Mouse (Mus musculus): ENCODE measurements around the gene Astn2. TPM values are rescaled to one million over a fixed set of nuclear protein-coding genes. Genes with fewer than 3 reads are reported as not detected.

Astn2 gene
- polyA plus RNA-seq, 1 experiment from 2014 or later, result 0.08 TPM

- Histone ChIP-seq H3K9ac (ENCODE audit: low read length) (no peak overlapping the region), H3K4me2 (ENCODE audit: low read depth, low read length) (no peak overlapping the region), H3K9me3 (ENCODE audit: control insufficient read depth, low read length) (no peaks in the 10 kb centered on the region), H3K36me3 (ENCODE audit: control insufficient read depth, insufficient read depth, low read length) (no peaks in the 10 kb centered on the region), H3K27ac (ENCODE audit: low read length) (no peak overlapping the region), H3K4me1 (replicated peaks; ENCODE audit: control insufficient read depth, insufficient read depth, low read length) (no peaks in the 10 kb centered on the region), H3K27me3 (ENCODE audit: control insufficient read depth, insufficient read depth, low read depth, low read length) (no peaks in the 10 kb centered on the region), H3K4me3 (ENCODE audit: low read length) (no peak overlapping the region)
- no peak for ATAC-seq (ENCODE audit: low read depth)
- 70% methylated on average over 6 of the region's 6 CpGs for WGBS
Observed at GRCm38 (mm10) chr4:66271550-66272117, 132.8 kb downstream of the Astn2 start.

- no peak overlapping the region for H3K9ac ChIP-seq (ENCODE audit: low read length)
- no peak overlapping the region for H3K4me3 ChIP-seq (ENCODE audit: low read length)
- no peak overlapping the region for H3K4me2 ChIP-seq (ENCODE audit: low read depth, low read length)
- H3K4me1 ChIP-seq (replicated peaks; ENCODE audit: control insufficient read depth, insufficient read depth, low read length), result no peaks in the 10 kb centered on the region
- ATAC-seq (ENCODE audit: low read depth), result no peak
- no peaks in the 10 kb centered on the region for H3K36me3 ChIP-seq (ENCODE audit: control insufficient read depth, insufficient read depth, low read length)
- no peaks in the 10 kb centered on the region for H3K27me3 ChIP-seq (ENCODE audit: control insufficient read depth, insufficient read depth, low read depth, low read length)
- H3K27ac ChIP-seq (ENCODE audit: low read length), result no peak overlapping the region
- WGBS, result 69% methylated on average over 4 of the region's 4 CpGs
- no peaks in the 10 kb centered on the region for H3K9me3 ChIP-seq (ENCODE audit: control insufficient read depth, low read length)
Observed at GRCm38 (mm10) chr4:66264031-66264430, 140.4 kb downstream of the Astn2 start.

GRCm38 (mm10) chr4:66261276-66261675 is 143.1 kb downstream of the Astn2 start:
- ATAC-seq (ENCODE audit: low read depth), result no peak
- no peaks in the 10 kb centered on the region for H3K36me3 ChIP-seq (ENCODE audit: control insufficient read depth, insufficient read depth, low read length)
- WGBS, result 82% methylated on average over 3 of the region's 3 CpGs
- no peaks in the 10 kb centered on the region for H3K9me3 ChIP-seq (ENCODE audit: control insufficient read depth, low read length)
- H3K27ac ChIP-seq (ENCODE audit: low read length), result no peak overlapping the region
- no peak overlapping the region for H3K9ac ChIP-seq (ENCODE audit: low read length)
- no peaks in the 10 kb centered on the region for H3K4me1 ChIP-seq (replicated peaks; ENCODE audit: control insufficient read depth, insufficient read depth, low read length)
- H3K27me3 ChIP-seq (ENCODE audit: control insufficient read depth, insufficient read depth, low read depth, low read length), result no peaks in the 10 kb centered on the region
- H3K4me2 ChIP-seq (ENCODE audit: low read depth, low read length), result no peak overlapping the region
- H3K4me3 ChIP-seq (ENCODE audit: low read length), result no peak overlapping the region

GRCm38 (mm10) chr4:66258905-66259304 is 145.5 kb downstream of the Astn2 start:
- H3K9me3 ChIP-seq (ENCODE audit: control insufficient read depth, low read length), result no peaks in the 10 kb centered on the region
- no peak overlapping the region for H3K27ac ChIP-seq (ENCODE audit: low read length)
- 63% methylated on average over 2 of the region's 2 CpGs for WGBS
- no peak overlapping the region for H3K4me3 ChIP-seq (ENCODE audit: low read length)
- no peak overlapping the region for H3K4me2 ChIP-seq (ENCODE audit: low read depth, low read length)
- no peaks in the 10 kb centered on the region for H3K4me1 ChIP-seq (replicated peaks; ENCODE audit: control insufficient read depth, insufficient read depth, low read length)
- no peaks in the 10 kb centered on the region for H3K27me3 ChIP-seq (ENCODE audit: control insufficient read depth, insufficient read depth, low read depth, low read length)
- H3K36me3 ChIP-seq (ENCODE audit: control insufficient read depth, insufficient read depth, low read length), result no peaks in the 10 kb centered on the region
- ATAC-seq (ENCODE audit: low read depth), result no peak
- H3K9ac ChIP-seq (ENCODE audit: low read length), result no peak overlapping the region

GRCm38 (mm10) chr4:66254695-66255492 is 149.5 kb downstream of the Astn2 start:
- no peak for ATAC-seq (ENCODE audit: low read depth)

GRCm38 (mm10) chr4:66248521-66248920 is 155.9 kb downstream of the Astn2 start:
- H3K4me1 ChIP-seq (replicated peaks; ENCODE audit: control insufficient read depth, insufficient read depth, low read length), result no peaks in the 10 kb centered on the region
- H3K4me3 ChIP-seq (ENCODE audit: low read length), result no peak overlapping the region
- H3K27me3 ChIP-seq (ENCODE audit: control insufficient read depth, insufficient read depth, low read depth, low read length), result no peaks in the 10 kb centered on the region
- no peak overlapping the region for H3K9ac ChIP-seq (ENCODE audit: low read length)
- H3K36me3 ChIP-seq (ENCODE audit: control insufficient read depth, insufficient read depth, low read length), result no peaks in the 10 kb centered on the region
- no peak for ATAC-seq (ENCODE audit: low read depth)
- WGBS, result 40% methylated on average over 8 of the region's 8 CpGs
- H3K4me2 ChIP-seq (ENCODE audit: low read depth, low read length), result no peak overlapping the region
- H3K27ac ChIP-seq (ENCODE audit: low read length), result no peak overlapping the region
- H3K9me3 ChIP-seq (ENCODE audit: control insufficient read depth, low read length), result no peaks in the 10 kb centered on the region

More at GRCm38 (mm10) chr4:66254695-66255492, 149.5 kb downstream of the Astn2 start:
- Histone ChIP-seq H3K4me3 (ENCODE audit: low read length) (no peak overlapping the region), H3K9ac (ENCODE audit: low read length) (no peak overlapping the region), H3K36me3 (ENCODE audit: control insufficient read depth, insufficient read depth, low read length) (no peaks in the 10 kb centered on the region), H3K27me3 (ENCODE audit: control insufficient read depth, insufficient read depth, low read depth, low read length) (no peaks in the 10 kb centered on the region), H3K9me3 (ENCODE audit: control insufficient read depth, low read length) (no peaks in the 10 kb centered on the region), H3K27ac (ENCODE audit: low read length) (no peak overlapping the region), H3K4me2 (ENCODE audit: low read depth, low read length) (no peak overlapping the region), H3K4me1 (replicated peaks; ENCODE audit: control insufficient read depth, insufficient read depth, low read length) (no peaks in the 10 kb centered on the region)
- WGBS, result 79% methylated on average over 4 of the region's 4 CpGs

- no peaks in the 10 kb centered on the region; the same call in 1 of the 2 replicates for H3K9me3 ChIP-seq (ENCODE audit: control insufficient read depth, low read length)
- ATAC-seq (ENCODE audit: low read depth), result no peak
- H3K27me3 ChIP-seq (ENCODE audit: control insufficient read depth, insufficient read depth, low read depth, low read length), result no peaks in the 10 kb centered on the region
- H3K36me3 ChIP-seq (ENCODE audit: control insufficient read depth, insufficient read depth, low read length), result no peaks in the 10 kb centered on the region
- no peak overlapping the region for H3K4me3 ChIP-seq (ENCODE audit: low read length)
- H3K9ac ChIP-seq (ENCODE audit: low read length), result no peak overlapping the region
- H3K4me1 ChIP-seq (replicated peaks; ENCODE audit: control insufficient read depth, insufficient read depth, low read length), result no peaks in the 10 kb centered on the region
- H3K27ac ChIP-seq (ENCODE audit: low read length), result no peak overlapping the region
- H3K4me2 ChIP-seq (ENCODE audit: low read depth, low read length), result no peak overlapping the region
Observed at GRCm38 (mm10) chr4:66242683-66243082, 161.7 kb downstream of the Astn2 start.

- Histone ChIP-seq H3K36me3 (ENCODE audit: control insufficient read depth, insufficient read depth, low read length) (no peaks in the 10 kb centered on the region), H3K27me3 (ENCODE audit: control insufficient read depth, insufficient read depth, low read depth, low read length) (no peaks in the 10 kb centered on the region), H3K4me3 (ENCODE audit: low read length) (no peak overlapping the region), H3K9me3 (ENCODE audit: control insufficient read depth, low read length) (no peaks in the 10 kb centered on the region), H3K4me2 (ENCODE audit: low read depth, low read length) (no peak overlapping the region), H3K27ac (ENCODE audit: low read length) (no peak overlapping the region), H3K4me1 (replicated peaks; ENCODE audit: control insufficient read depth, insufficient read depth, low read length) (no peaks in the 10 kb centered on the region), H3K9ac (ENCODE audit: low read length) (no peak overlapping the region)
- WGBS, result 82% methylated on average over 3 of the region's 3 CpGs
- ATAC-seq (ENCODE audit: low read depth), result no peak
Observed at GRCm38 (mm10) chr4:66232799-66233198, 171.6 kb downstream of the Astn2 start.

GRCm38 (mm10) chr4:66232350-66232749 is 172.1 kb downstream of the Astn2 start:
- Histone ChIP-seq H3K27ac (ENCODE audit: low read length) (no peak overlapping the region), H3K36me3 (ENCODE audit: control insufficient read depth, insufficient read depth, low read length) (no peaks in the 10 kb centered on the region), H3K4me1 (replicated peaks; ENCODE audit: control insufficient read depth, insufficient read depth, low read length) (no peaks in the 10 kb centered on the region), H3K27me3 (ENCODE audit: control insufficient read depth, insufficient read depth, low read depth, low read length) (no peaks in the 10 kb centered on the region), H3K9me3 (ENCODE audit: control insufficient read depth, low read length) (no peaks in the 10 kb centered on the region), H3K9ac (ENCODE audit: low read length) (no peak overlapping the region), H3K4me2 (ENCODE audit: low read depth, low read length) (no peak overlapping the region), H3K4me3 (ENCODE audit: low read length) (no peak overlapping the region)
- WGBS, result 59% methylated on average over 2 of the region's 2 CpGs
- no peak for ATAC-seq (ENCODE audit: low read depth)

Measured in lung, embryonic 16.5 days (tissue).